Mouse (Mus musculus): ENCODE data around the gene Tspear.
A peak's percentile ranks its signal among the peaks of the same experiment; 100 is the strongest.

Gene Tspear

GRCm38 (mm10) chr10:77882553-77882952 is 196.2 kb downstream of the Tspear start:
- no peak for DNase-seq

GRCm38 (mm10) chr10:77886007-77886747 is 199.8 kb downstream of the Tspear start:
- no peak for DNase-seq

- no peak for DNase-seq
Measured at GRCm38 (mm10) chr10:77890987-77891565, 204.7 kb downstream of the Tspear start.

- DNase-seq: no peak
Measured at GRCm38 (mm10) chr10:77895562-77895961, 209.2 kb downstream of the Tspear start.

- DNase-seq: no peak
Measured at GRCm38 (mm10) chr10:77900126-77900525, 213.8 kb downstream of the Tspear start.

GRCm38 (mm10) chr10:77900903-77901818 is 214.8 kb downstream of the Tspear start:
- DNase-seq: no peak

- DNase-seq: no peak
Measured at GRCm38 (mm10) chr10:77901871-77902210, 215.5 kb downstream of the Tspear start.

- peak; percentile 42 for DNase-seq
Measured at GRCm38 (mm10) chr10:77902211-77902893, 216.0 kb downstream of the Tspear start, which contains the start of gene Lrrc3. TSS of gene Lrrc3 (minus strand) at chr10:77902536.

- DNase-seq: no peak
Measured at GRCm38 (mm10) chr10:77902894-77903715, 216.7 kb downstream of the Tspear start.

- no peak for DNase-seq
Measured at GRCm38 (mm10) chr10:77912605-77913004, 226.2 kb downstream of the Tspear start.

GRCm38 (mm10) chr10:77913292-77913691 is 226.9 kb downstream of the Tspear start:
- no peak for DNase-seq

GRCm38 (mm10) chr10:77916636-77917335 is 230.4 kb downstream of the Tspear start:
- DNase-seq: peak; percentile 68

- DNase-seq: no peak
Measured at GRCm38 (mm10) chr10:77921009-77921408, 234.6 kb downstream of the Tspear start.

GRCm38 (mm10) chr10:77922681-77923080 is 236.3 kb downstream of the Tspear start:
- DNase-seq: no peak

- DNase-seq: peak; percentile 66
Measured at GRCm38 (mm10) chr10:77926140-77926539, 239.8 kb downstream of the Tspear start.

GRCm38 (mm10) chr10:77927375-77927774 is 241.0 kb downstream of the Tspear start:
- no peak for DNase-seq

Measured in thymus, postnatal 25 days (tissue).